Mouse (Mus musculus) cerebellum, adult 8-10 months (tissue): ENCODE measurements at regions not wholly inside any gene's neighbourhood (a gene's known extent, or its start where the extent isn't known, plus 50 kb on each side); places are given as distances from the start of the nearest gene placed in this dataset.

Source experiments
- DNase-seq: peaks from one replicate; pipeline ENCODE4 v3.0.0; 2022

DNA sequence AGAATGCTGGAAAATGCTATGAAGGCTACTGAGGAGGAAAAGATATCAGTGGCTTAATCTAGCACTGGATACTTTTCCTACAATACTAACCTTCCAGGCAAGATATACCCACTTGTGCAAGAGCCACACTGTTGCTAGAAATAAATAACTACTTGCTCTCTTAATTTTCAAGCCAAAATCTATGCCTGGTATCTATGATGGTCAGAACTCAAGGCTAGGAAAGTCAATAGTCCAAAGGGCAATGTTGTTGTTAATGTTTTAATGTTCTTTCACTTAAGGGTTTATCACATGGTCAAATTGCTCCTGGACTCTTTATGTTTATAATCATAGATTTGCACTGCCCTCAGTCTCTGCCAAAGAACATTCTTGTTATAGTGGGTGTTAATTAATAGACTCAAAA lies 533.5 kb downstream of the Kcnj2 start:
- DNase-seq: no peak

DNA sequence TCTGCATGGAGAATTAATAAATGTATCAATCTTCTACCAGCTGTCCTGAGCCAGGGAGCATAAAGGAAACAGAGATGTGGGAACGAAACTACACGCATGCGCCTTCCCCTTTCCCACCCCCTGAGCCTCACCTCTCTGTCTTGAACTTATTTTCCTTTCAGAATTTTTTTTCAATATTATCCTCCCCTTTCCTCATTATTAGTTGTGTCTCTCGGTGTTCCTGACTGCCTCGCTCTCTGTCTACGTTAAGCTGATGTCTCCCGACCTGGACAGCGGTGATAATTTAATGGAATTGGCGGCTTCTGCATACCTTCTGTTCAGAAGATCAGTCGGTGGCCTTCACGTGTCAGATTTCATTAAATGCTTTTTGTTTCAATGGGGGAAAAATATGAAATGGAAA lies 539.2 kb downstream of the Kcnj2 start:
- DNase-seq: no peak

DNA sequence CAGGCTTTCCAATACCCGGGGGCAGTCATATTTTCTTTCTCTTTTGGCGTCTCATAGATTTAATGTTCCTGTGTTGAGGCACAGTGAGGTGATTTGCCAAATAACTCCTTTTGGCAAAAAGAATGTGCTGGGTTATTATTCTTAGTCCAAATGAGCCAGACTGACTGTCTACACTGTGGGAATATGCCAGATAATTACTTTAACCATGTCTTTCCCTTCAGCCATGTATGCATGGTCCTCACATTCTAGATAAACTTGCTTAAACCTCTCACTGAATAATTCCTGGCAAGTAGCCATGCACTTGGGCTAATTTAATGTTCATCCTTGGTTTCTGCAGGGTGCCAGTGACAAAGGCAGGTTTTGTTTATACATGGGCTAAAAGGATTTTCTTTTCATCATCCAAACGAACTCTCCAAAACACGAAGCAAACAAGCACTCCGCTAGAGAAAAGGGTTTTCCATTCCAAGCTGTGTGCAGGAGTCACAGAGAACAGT lies 544.6 kb downstream of the Kcnj2 start:
- no peak for DNase-seq

DNA sequence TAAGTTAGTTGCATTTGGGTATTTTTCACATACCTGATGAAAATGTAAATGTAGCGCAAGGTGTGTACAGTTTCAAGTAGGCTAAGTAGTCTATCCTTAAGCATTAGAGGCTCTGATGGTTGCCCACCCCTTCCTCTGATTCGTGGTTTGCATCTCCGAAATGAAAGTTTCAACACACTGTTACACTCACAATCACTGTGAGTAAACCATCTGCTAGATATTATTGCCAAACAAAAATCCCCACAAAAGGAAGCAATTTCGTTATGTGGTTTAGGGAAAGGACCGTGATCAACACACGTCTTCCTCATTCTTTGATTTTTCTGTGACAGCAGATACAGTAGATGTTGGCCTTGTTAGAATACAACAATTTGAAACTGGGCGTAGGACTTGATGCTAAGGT lies 577.6 kb downstream of the Kcnj2 start:
- DNase-seq: no peak

DNA sequence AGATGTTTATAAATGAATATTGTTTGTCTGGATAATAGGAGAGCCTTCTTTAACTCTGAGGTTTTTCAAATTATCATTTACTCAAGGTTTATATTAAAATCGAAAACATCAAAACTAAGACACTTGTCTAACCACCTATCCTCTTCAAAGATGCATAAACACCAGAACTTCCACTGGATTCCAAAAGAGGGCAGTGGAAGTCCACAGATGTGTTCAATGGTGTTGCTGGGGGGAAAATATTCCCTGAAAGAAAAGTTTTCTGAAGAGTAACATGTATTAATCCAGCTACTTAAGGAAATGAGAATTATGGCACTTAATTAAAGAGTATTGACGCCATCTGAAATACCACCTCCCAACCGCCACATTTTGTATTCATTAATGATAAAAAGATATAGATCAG lies 586.9 kb downstream of the Kcnj2 start:
- no peak for DNase-seq

DNA sequence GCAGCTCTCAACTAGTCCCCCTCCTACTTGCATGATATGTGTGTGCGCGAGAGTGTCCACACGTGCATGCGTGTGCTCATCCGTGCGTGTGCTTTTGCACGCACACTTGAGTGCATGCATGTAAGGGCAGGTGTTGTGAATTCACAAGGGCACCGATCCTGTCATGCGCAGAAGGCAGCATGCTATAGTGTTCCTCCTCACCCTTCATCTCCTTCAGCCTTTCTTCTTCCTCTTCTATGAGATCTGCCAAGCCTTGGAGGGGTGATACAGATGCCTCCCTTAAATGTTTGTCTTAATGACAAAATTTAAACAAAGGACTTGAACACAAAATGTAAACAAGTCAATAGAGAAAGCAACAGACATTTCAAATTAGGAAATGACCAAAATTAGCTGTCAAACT lies 591.8 kb downstream of the Kcnj2 start:
- DNase-seq: no peak

DNA sequence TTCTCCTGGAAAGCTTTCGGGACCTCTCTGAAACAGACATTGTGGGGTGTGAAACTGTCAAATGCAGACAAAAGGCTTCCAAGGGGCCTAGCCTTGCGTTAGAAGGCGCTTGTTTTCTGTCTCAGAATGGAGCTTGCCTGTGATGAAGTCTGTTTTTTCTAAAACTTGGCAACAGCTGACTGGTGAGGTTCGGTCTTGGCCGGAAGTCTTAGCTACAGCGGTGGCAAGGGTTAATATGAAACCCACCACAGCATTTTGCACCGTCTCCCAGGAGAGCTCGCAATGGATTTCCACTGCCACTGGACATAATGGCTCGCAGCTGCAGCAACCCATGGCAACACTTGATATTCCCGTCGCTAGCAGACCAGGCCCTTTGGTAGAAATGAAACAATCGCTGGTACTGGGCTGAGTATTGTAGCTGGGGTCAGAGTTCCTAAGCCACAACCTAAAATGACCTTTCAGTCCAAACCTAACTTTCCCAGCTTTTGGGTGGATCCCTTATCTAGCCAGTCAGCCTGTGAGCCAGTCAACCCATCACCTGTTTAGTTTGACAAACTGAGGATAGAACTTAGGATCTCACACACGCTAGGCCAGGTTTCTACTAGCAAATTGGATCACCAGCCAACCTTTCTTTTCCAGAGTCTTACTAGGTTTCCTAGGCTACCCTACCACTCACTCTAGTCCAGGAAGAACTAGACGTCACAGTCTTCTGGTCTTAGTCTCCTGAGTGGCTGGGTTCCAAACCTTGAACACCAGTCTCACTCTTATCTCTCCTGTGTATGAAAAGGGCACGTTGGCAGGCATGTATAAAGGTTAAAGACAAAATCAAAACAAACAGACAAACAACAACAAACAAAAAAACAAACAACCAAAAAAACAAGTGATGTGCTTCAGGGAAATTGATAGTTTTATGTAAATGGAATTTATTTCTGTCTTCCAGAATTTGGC lies 592.7 kb downstream of the Kcnj2 start:
- no peak for DNase-seq

DNA sequence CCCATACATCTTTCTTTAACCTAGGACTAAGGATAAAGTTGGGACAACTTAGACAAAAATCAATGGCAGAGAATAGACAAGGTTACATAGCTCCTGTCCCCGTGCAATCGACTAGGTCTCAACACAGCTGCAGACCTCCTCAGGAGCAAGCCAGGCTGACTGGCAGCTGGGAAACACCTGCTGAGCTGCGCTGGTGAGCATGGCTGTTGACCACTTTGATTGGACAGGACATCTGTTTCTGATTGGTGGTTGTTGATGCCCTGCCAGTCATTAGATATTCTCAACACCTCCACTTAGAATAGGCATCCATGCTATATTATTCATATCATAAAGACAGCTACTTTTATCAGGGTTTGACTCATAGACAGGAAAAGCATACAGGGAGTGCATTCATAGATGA lies 597.3 kb downstream of the Kcnj2 start:
- no peak for DNase-seq

DNA sequence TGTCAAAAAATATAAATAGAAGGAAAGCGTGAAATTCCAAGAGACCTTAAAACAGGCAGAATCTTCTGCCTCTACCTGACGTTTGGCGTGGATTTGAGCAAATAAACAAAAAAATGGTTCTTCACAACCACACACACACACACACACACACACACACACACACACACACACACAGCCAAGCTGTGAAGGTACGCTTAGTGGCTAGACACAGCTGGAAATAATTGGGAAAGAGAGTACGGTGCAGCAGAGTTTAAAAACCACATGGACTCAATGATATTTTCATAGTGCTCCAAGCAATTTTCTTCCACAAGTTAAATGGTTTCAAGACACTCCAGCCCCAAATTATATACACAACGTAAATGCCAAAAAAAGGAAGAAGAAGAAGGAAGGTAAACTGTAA lies 600.4 kb downstream of the Kcnj2 start:
- DNase-seq: no peak

DNA sequence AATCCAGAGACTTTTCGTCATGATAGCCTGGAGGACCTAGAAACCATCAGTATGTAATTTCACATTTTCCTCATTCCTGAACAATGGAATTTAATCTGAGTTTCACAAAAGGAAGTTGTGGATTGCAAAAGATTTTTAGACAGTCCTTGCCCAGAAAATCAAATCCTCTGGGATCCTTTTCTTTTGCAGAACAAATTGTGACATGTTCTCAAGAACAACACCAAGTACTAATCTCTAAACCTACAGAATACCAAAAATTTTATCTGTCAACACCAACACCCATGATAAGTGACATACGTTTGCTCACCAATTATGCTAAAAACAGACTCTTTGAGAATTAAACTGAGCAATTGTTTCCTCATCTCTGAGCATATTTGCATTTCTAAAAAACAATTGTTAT lies 605.9 kb downstream of the Kcnj2 start:
- no peak for DNase-seq

DNA sequence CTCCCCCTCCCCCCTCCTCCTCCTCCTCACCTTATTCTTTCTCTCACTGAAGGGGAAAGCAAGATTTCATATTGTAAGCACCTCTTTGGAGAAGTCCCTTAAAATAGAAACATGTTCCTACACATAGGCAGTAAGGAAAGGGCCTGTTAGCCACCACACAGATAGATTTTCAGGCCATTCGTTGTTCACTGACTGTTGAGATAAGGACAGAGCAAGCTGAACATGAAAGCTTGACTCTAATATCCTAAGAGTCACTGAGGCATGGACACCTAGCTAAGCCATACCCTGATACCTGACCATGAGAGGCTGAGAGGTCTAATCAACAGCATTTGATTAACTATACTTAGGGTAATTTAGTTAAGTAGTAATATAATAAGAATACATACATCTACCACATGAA lies 609.7 kb downstream of the Kcnj2 start:
- DNase-seq: no peak

DNA sequence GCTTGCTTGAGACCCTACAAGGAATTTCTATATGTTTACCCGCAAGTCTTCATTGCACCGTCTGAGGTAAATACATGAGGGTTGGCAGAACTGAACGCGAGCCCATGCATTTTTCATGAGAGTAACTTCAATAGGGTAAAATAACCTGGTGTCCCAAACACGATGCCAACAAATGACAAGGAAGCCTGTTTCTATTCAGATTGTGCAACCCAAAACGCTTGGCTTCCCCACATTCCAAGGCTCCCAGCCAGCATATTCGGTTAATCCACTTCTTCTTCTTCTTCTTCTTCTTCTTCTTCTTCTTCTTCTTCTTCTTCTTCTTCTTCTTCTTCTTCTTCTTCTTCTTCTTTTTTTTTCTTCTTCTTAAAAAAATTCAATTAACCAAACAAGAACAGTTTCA lies 616.4 kb downstream of the Kcnj2 start:
- DNase-seq: no peak

DNA sequence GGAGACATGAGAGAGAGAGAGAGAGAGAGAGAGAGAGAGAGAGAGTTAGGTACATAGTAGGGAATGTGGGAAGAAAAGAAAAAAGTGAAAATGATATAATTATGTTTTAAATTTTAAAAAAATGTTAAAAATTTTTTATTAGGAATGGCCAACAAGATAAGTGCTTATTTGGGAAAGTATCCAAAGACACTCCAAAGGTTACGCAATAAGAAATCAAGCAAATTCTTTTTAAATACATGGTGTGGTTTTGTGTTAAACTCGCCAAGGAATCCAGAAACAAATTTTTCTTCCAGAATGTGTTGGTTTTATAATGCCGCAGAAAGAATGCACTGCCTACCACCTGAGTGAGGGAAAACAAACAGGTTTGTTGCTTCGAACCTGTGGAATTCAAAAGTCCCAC lies 617.9 kb downstream of the Kcnj2 start:
- DNase-seq: no peak

DNA sequence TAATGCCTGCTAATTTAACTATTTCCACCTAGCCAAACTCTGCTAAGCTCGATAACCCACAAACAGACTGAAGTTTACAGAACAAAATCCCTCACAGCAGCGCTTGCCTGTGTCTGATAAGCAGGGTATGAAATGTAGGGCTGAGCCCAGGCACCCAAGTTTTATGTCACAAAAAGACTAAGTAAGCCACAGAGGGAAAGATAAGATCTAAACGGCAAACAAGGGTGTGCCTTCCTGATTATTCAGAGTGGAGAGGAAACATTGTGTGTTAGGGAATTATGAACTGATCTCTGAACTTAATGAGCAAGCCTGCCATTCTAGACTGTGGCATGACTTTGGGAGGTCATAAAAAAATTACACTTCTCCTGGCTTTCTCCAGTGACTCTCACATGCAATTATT lies 621.8 kb downstream of the Kcnj2 start:
- no peak for DNase-seq

DNA sequence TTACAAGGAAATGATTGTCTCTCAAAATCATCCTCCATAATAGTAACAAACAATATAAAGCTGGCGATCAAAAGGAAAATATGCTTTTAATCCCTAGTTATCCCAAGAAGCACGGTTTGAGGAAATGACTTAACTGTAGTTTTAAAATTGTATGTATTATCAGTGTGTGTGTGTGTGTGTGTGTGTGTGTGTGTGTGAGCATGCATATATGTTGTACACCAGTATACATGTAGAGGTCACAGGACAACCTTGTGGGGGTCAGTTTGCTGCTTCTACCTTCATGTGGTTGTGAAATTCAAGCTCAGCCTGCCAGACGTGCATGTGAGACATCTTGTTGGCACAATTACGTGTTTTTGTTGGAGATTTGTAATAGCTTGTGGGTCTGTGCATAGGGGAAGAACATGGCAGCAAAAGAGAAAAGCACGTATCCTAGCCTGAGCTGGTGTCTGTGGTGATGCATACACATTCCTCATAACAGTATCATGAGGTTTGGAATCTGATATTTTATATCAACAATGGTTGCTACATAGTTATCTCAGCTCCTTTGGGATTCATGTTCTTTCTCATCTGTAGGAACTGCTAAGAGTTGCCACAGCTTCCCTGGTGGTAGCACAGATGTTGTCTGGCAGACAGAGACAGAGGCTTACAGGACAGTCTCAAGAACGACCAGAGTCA lies 622.4 kb downstream of the Kcnj2 start:
- no peak for DNase-seq

DNA sequence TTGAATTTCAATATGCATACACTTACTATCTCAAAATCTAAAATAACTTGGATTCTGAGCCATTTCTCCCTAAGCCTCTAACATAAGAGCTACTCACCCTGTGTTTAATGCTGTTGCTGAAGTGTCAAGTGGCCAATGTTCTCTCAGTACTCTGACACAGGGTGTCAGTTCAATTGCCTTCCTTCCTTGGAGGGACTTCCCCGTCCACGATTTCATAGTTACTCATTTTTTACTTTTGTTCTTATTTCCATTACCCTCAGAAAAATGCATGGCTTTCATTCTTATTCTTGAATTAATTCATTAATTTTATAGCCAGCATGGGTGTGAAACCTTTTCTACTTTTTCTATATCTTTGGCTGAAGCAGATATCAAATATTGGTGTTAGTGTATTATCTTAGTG lies 623.9 kb downstream of the Kcnj2 start:
- DNase-seq: no peak

DNA sequence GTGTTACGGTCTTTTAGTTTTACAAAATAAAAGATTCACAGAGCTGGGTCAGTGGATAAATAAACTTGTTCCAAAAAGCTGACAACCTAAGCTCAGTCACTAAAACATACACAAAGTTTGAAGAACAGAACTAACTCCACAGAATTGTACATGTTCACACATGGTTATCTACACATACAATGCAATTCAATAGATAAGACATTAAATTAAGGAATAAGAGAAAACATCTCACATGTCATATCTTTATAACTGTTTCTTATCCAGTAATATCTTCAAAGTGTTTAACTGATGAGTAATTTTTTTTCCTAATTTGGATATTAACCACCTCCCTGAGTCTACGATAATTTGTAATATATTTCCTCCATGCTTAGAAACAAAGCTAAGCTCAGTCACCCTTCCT lies 625.5 kb downstream of the Kcnj2 start:
- DNase-seq: no peak

DNA sequence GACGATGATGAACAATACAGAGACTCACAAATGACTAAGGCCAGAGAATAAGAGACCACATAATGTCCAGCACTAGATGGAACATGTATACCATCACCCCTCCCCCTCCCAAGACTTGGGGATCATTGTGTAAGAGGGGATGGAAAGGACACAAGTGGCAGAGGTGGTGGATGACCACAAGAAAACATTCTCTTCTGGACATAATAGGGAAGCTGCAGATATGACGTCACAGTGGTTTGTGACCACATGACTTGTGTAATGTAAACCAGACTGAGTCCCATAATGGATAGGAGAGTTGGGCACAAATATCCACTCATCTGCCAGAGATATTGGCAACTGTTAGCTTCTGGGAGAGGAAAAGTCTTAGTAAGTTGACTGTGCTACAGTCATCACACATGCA lies 630.7 kb downstream of the Kcnj2 start:
- no peak for DNase-seq

DNA sequence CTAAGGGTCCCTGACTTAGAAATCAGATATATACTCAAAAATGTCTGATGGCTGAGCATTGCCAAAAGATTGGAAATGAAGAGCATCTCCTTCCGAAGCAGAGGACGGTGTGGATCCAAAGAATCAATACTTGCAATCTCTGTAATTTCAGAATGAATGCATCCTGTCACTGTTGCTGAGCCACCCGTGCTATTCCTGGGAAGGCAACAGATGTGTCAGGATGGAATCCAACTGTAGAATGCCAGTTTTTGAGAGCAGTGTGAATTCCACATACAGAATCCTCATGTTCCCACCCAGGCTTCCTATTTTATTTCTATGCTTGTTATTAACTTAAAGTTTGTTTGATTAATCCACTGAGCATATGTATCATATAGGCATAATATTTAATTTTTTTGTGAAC lies 633.9 kb downstream of the Kcnj2 start:
- no peak for DNase-seq

DNA sequence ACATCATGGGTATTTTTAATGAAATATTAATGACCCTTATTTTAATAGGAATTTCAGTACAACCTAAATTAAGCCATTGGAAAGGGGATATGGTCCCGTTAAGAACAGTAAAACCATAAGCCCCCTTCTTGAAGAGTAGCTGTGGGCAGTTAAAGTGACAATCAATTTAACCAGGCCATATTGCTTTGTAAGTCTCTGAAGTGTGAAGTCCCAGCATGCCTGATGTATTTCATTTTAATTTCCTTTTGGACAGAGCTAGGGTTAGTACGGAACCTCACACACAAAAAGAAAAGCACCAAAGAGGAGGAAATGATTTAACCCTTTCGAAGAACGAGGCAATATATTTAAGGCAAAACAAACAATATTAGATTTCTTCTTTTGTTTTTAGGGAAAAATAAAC lies 640.9 kb downstream of the Kcnj2 start:
- DNase-seq: no peak

DNA sequence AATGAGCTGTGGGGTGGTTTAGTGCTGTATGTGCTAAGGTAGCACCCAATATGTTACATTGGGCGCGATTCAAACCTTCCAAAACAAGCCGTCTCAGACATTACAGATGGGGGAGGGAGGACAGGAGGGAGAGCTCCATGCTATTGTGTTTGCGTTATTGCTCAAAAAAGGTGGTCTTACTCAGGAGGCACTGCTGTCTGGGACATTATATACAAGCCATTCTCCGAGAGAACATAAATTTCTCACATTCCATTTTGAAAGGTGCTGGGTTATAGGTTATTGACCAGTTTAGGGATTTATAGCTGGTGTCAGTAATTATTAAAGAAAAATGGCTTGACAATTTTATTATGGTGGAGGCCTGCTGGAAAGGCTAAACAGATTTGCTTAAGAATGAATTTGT lies 649.4 kb downstream of the Kcnj2 start:
- DNase-seq: no peak

DNA sequence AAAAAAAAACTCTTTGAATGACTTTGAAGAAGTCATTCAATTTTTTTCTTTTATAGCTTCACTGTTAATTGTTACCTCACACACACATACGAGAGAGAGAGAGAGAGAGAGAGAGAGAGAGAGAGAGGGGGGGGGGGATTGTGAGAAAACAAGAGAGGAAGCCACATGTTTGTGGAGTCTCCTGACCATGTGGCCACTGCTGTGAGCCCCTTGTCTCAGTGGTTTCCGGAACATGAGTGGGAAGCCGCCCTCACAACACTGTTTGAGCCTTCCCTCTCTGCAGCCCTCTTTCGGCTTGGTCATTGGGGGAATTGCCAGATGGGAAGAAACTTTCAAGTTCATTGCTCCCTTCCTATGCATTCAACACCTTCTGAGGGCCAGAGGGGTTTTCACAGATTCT lies 656.3 kb downstream of the Kcnj2 start:
- no peak for DNase-seq

DNA sequence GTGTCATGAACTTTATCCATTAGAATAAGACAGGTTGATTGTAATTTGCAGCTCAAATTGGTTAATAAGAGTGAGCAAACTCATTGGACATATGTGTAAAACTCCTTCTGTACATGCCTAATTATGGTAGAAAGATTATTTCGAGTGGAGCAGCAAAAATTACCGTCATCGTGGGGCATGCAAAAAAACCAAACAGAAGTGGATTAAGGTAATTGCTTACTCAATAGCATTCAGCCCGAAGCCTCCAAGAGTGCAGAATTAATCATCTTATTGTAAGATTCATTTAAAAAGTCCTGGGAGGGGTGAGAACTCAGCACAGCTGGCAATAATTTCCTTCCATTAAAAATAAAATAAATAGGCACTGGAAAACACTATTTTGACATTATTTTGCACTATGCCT lies 662.2 kb downstream of the Kcnj2 start:
- DNase-seq: no peak

DNA sequence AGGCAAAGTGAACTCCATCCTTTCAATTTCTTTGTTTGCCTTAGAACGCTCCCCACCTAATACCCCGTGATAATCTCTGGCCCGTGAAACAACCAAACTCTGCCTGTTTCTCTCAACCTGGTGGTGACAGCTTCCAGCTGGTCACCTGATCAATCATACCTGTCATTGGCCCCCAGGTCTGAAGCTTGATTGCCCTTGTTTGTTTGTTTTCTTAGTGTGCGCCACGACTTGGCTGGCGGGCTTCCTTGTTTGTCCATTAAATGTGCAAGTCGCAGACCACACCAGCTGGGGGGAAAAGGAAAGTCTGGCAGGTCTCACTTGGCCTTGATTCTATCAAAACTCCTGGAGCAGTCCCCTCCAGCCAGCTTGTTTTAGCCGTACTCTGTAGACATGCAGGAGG lies 666.1 kb downstream of the Kcnj2 start:
- DNase-seq: no peak

DNA sequence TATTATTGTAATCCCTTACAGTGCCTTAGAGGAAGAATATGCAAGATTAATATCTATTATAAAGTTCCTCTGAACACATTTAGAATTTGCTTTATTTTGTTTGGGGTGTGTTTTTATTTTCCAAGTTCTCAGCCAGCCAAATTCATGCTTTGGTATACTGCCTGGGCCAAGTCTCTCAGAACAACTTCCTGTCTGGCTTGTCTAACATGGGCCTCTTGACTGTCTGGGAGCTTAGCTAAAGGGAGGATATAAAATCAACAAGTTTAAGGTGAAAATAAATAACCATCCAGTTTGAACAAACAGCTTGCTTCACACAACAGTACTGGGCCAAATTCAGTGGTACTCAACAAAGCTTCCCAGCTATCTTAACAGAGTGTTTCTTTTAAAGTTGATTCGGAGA lies 669.5 kb downstream of the Kcnj2 start:
- no peak for DNase-seq
